Mouse (Mus musculus) telencephalon, adult 2 months (tissue): ENCODE results near the gene Parvg.

Source experiments
- DNase-seq: peaks from one replicate; pipeline ENCODE4 v3.0.0-alpha.2; 2011; ENCODE audit warnings: low read depth, low spot score

The Parvg gene

DNA sequence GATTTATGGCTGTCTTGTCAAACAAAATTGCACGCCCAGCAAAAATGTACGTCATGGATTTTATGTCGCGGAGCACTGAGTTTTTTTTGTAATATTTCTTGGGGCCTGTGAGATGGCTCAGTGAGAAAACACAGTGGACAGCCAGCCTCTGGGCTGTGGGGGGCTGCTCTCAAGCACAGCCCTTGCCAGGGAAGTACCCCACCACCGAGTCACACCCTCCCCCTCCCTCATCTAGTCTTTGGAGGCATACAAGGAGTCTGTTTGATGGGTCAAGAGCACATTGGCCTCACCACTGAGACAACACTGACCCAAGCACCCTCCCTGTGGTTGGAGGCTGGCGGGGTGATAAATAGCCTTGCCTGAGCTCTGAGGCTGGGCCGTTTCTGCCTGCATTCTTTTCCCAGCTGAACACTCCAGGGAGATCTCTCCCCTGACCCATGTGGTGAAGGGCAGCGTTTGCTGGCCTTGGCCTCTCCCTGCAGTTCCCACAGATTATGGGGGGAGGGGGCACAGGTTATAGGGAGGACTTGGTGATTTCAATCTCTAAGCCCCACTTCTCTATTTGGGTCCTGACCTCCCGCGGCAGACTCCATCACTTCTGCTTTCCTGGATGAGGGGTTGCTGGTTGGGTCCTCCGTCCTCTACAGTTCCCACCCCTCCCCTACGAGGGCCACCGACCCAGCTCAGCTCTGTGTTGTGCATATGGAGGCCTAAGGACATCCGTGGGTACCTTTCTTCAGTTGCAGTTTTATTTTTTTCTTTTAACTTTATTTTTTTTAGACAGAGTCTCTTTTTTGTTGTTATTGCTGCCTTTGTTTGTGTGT is 26.3 kb downstream of the Parvg start:
- DNase-seq = no peak

- DNase-seq = no peak
Observed at GRCm38 (mm10) chr15:84351342-84351741, 27.5 kb downstream of the Parvg start.

DNA sequence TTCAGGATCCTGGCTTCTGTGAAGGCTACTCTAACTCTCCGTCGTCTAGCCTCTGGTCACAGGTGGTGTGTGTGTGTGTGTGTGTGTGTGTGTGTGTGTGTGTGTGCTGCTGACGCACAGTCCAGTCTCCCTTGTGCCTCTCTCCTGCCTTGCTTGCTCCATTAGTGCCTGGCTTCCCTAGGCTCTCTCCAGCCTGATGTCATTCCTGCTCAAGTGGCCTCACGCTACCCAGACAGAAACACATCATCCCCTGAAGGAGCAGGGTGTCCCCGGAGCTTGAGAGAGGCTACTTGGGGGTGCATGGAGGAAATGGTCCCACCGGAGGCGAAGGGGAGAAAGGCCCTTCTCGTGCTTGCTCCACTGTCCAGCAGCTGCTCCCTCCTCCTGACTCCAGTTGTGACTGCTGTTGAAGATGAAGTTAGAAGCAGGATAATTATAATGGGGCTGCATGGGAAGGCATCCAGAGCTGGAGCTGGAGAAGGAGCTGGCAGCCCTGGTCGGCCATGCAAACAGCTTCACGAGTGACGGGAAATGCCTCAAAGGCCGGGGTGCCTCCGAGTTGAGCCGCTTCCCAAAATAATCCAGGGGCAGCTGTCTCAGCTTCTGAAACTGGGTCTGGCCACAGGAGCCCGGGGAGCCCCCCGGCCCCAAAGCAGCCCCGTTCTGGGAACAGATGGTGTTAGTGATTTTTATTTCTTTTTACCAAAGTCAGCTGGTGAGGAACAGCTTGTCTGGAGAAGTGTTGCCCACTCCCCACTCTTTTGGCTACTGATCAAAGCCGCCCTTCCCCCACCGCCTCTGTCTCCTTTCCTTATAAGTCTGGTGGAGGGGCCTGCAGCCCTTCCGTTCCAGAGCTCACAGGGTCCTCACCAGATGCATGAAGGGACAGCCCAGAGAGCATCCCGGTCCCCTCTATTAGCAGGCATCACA is 28.4 kb downstream of the Parvg start:
- no peak for DNase-seq

GRCm38 (mm10) chr15:84355081-84355480 is 31.3 kb downstream of the Parvg start:
- DNase-seq = no peak

GRCm38 (mm10) chr15:84364746-84365145 is 40.9 kb downstream of the Parvg start:
- DNase-seq = no peak

- DNase-seq = no peak
Observed at GRCm38 (mm10) chr15:84365675-84366381, 42.0 kb downstream of the Parvg start.

DNA sequence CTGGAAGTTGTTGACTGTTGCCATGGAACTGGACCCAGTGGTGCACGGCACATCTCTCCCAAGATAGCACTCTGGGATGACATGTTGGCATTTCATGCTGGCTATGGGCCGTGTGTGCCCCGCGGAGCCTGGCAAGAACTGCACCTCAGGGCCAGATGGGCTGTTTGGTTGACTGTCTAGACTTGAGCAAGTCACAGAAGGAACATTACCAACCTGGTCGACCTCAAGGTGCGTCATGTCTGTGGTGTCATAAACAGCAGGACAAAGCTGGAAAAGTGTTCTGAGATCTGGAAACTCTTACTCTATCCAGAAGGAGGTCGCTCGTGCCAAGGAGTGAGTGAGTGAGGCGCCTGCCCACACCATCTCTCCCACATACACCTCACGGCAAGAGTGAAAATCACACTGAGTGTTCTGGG is 42.8 kb downstream of the Parvg start:
- peak; percentile 45 for DNase-seq

GRCm38 (mm10) chr15:84367402-84367801 is 43.6 kb downstream of the Parvg start:
- DNase-seq = no peak

DNA sequence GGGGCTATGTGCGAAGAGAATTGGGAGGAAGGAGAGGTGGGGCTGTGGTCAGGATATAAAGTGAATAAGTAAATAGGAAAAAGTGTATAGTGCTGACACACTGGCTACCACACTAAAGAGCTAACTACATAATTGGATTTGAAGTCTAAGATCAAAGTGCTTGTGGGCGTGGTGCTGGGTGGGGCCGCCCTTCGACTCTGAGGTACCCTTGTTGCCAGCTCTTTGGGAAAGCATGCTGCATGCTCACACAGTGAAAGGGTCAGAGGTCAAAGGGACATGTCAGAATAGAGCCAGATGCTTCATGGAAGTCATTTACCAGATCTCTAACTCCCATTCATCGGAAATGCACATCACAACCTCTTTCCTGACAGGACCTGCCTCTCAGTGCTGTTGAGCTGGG is 49.0 kb downstream of the Parvg start:
- no peak for DNase-seq

DNA sequence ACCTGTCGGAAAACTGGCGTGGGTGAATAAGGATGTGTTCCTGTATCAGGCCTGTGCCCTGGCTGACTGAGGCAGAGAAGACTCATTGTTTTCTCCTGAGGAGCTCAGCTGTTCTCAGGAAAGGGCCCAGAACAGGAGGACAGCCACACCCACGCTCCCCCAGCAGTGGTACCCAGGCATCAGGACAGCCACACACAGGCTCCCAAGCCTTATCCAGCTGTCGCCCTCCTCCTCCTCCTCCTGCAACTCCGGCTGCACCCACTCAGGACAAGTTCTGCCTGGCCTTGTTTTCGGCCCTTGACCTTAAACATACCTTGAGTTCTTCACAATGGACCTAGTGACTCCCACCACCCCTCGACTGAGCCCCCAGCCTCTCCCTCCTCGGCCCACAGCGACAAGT is 54.9 kb downstream of the Parvg start:
- DNase-seq = no peak

DNA sequence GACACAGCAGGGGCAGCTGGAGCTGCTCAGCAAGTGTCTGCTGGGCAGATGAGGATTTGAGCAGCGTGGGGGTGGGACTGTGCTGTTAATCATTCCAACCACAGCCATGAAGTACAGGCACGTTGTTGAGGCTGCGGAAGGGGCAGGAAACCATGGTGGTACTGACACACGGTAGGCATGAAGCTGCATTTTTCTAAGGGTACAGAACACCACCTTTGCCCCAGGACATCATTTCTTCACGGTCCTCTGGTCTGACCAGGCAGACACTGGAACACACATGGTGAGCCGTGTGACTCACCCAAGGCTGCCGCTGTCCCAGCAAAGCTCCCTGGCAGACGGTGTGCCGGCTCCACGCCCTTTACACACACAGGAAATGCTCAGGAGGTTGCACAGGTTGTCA is 56.4 kb downstream of the Parvg start:
- DNase-seq = no peak

DNA sequence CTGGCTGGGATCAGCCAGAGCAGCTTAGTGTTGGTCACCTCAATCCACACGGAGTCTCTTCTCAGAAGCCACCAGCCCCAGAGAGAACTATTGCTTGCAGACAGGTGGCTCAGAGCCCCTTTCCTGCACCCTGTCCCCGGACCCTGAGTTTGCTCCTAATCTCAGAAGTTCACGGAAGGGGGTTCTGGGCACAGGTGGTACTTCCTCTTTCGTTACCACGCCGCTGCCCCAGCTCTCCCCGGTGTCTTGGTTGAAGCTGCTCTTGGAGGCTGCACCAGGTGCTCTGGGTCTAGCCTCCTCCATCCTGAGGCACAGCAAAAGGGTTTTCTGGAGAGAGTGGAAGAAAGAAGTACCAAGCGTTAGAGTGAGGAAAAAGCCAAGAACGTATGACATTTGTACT is 60.2 kb downstream of the Parvg start:
- no peak for DNase-seq

DNA sequence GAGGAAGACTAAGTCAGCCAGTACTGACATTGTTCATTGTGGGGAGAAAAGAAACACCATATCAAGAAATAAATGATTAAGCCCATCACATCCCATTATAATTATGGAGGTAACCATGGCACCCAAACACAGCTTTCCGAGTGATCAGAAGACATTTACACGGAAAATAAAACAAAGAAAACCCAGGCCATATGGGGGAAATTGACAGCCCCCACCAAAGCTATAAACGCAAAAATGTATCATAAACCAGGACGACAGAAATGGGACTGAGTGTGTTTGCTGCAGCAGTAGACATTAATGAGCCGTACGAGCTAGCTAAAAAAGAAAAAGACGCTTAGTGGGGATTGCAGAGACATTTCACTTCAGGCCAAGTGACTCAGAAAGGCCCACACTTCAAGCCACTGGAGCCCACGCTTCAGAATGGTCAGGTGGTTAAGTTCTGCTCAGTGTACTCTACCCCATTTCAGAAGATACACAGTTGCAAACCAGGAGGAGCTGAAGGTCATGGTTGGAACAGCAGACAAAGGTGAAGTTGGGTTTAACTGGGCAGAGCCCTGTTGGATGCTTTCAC is 62.3 kb downstream of the Parvg start:
- DNase-seq = no peak

GRCm38 (mm10) chr15:84388698-84389131 is 64.9 kb downstream of the Parvg start:
- DNase-seq = no peak

GRCm38 (mm10) chr15:84392131-84392530 is 68.3 kb downstream of the Parvg start:
- DNase-seq = no peak
